Mouse (Mus musculus) heart, adult 2 months (tissue): ENCODE data around the gene Smg6. TPM values are rescaled to one million over a fixed set of nuclear protein-coding genes. Genes with fewer than 3 reads are reported as not detected.

Experiments used
- DNase-seq, 2 experiments: peaks; one replicate each; pipeline ENCODE4 v3.0.0; 2021
- H3K27ac ChIP-seq: fragments of 200-600 bp; 2 replicates; pipeline ENCODE4 v1.8.1; 2022
- H3K27me3 ChIP-seq: fragments of 200-500 bp; 2 replicates; pipeline ENCODE4 v1.6.1; 2012; ENCODE audit warnings: mild to moderate bottlenecking, low read length, inconsistent platforms, mixed read lengths; ENCODE audit not compliant: control insufficient read depth, insufficient read depth
- H3K36me3 ChIP-seq: fragments of 200-500 bp; 2 replicates; pipeline ENCODE4 v1.6.1; 2012; ENCODE audit warnings: low read length, inconsistent platforms; ENCODE audit not compliant: control insufficient read depth, insufficient read depth
- H3K4me1 ChIP-seq: fragments of 200-500 bp; 2 replicates; pipeline ENCODE4 v1.6.1; 2011; ENCODE audit warnings: low read length; ENCODE audit not compliant: control insufficient read depth, insufficient read depth
- H3K4me3 ChIP-seq: fragments of 200-600 bp; 2 replicates; pipeline ENCODE4 v1.8.1; 2022
- H3K79me2 ChIP-seq: fragments of 200-500 bp; replicated peaks from 2 replicates; pipeline ENCODE4 v1.6.1; 2012; ENCODE audit warnings: mild to moderate bottlenecking, inconsistent platforms, low read length, moderate library complexity, mixed read lengths; ENCODE audit not compliant: control insufficient read depth, insufficient read depth
- H3K9ac ChIP-seq: fragments of 200-500 bp; 2 replicates; pipeline ENCODE4 v1.6.1; 2012; ENCODE audit warnings: low read depth, mild to moderate bottlenecking, control low read depth, inconsistent platforms, low read length, mixed read lengths
- CTCF ChIP-seq: fragments of 200-600 bp; IDR thresholded peaks from 2 replicates; pipeline ENCODE4 v1.8.1; 2022; ENCODE audit warnings: antibody characterized with exemption, mild to moderate bottlenecking, moderate library complexity
- EP300 ChIP-seq: fragments of 200-500 bp; IDR thresholded peaks from 2 replicates; pipeline ENCODE4 v1.6.1; 2011; ENCODE audit warnings: low read depth, low read length, control low read depth; ENCODE audit not compliant: insufficient read depth
- POLR2A ChIP-seq: fragments of 200-500 bp; IDR thresholded peaks from 2 replicates; pipeline ENCODE4 v1.6.1; 2011; ENCODE audit warnings: mild to moderate bottlenecking, low read depth, low read length, control low read depth; ENCODE audit not compliant: insufficient read depth
- WGBS: fragments of 180-500 bp; shearing (Covaris S2); methylation state at CpG from one replicate; pipeline ENCODE4 v1.1.7; 2018; 5-methylcytosine and 5-hydroxymethylcytosine counted together
- intact Hi-C: fragments of 180-260 bp; cut with DNase I; formaldehyde crosslinking; loops from one replicate; pipeline ENCODE4 v1.15.1; 2025
- polyA plus RNA-seq: library from polyadenylated mRNA; depleted of rRNA; stranded (reverse); fragments of >200 nt; gene quantifications from 2 replicates; pipeline ENCODE4 v1.2.3, GENCODE M21; 2012
- total RNA-seq, 2 experiments: library from RNA; stranded (reverse); gene quantifications; 2 replicates each; pipeline ENCODE4 v1.2.3; 2021

Gene Smg6
- total and polyA plus RNA-seq, 3 experiments, result 17.8 to 19.5 (median 18.1) TPM

DNA sequence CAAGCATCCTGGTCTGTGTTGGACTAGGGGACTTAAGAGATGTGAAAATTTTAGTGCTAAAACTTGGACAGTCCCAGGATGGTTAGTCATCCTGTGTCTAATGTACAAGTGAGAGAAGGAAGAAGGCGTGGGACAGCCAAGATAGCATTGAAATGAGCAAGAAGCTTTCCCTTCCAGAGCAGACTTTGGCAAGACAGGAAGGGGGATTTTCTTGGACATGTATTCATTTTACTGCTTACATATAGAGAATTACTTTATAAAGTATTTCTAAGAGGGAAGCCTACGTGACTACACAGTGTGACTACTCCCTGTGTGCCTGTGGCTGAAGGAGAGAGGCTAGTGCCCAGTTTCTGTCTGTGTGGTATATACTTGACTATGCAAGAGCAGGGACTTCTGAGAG lies 127.4 kb downstream of the Smg6 start:
- Histone ChIP-seq H3K27ac (peak overlapping the region; percentile 75), H3K36me3 (peaks cover 44% of the 10 kb centered on the region), H3K4me3 (no peak overlapping the region), H3K27me3 (no peaks in the 10 kb centered on the region), H3K79me2 (no peaks in the 10 kb centered on the region), H3K9ac (no peak overlapping the region), H3K4me1 (peaks cover 28% of the 10 kb centered on the region)
- peak in 1 of 2 experiments; percentile 29 for DNase-seq
- intact Hi-C loops, result loop anchor here (2.0 kb wide), 1 partner anchor 112 kb away; no protein-coding TSS in a partner anchor
- TF ChIP-seq EP300, result no peak
- TF ChIP-seq POLR2A, result no peak
- TF ChIP-seq CTCF, result no peak
- 36% methylated on average over 2 of the region's 2 CpGs for WGBS

DNA sequence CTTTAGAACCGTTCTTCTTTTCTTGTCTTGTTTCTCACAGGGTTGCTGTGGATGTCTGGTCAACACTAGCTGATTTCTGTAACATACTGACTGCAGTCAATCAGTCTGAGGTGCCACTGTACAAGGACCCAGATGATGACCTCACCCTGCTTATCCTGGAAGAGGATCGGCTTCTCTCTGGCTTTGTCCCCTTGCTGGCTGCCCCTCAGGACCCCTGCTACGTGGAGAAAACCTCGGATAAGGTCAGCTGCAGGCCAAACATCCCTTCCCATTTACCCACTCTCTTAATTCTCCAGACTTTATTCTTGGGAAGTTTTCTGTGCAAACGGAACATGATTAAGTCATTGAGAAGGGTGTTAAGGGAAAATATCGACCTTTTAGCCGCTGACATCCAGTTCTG lies 128.1 kb downstream of the Smg6 start:
- peak; percentile 41 to 46 for DNase-seq
- 17% methylated on average over 7 of the region's 7 CpGs for WGBS
- no peak overlapping the region for H3K4me3 ChIP-seq
- peak overlapping the region; percentile 75 for H3K27ac ChIP-seq
- intact Hi-C loops, result loop anchor here (2.0 kb wide), 1 partner anchor 111 kb away; no protein-coding TSS in a partner anchor
- H3K79me2 ChIP-seq, result no peaks in the 10 kb centered on the region
- H3K4me1 ChIP-seq, result peaks cover 27% of the 10 kb centered on the region
- peak overlapping the region; percentile 59 for H3K9ac ChIP-seq
- H3K27me3 ChIP-seq, result no peaks in the 10 kb centered on the region
- no peak for TF ChIP-seq CTCF
- TF ChIP-seq POLR2A, result no peak
- no peak for TF ChIP-seq EP300
- H3K36me3 ChIP-seq, result peaks cover 37% of the 10 kb centered on the region

DNA sequence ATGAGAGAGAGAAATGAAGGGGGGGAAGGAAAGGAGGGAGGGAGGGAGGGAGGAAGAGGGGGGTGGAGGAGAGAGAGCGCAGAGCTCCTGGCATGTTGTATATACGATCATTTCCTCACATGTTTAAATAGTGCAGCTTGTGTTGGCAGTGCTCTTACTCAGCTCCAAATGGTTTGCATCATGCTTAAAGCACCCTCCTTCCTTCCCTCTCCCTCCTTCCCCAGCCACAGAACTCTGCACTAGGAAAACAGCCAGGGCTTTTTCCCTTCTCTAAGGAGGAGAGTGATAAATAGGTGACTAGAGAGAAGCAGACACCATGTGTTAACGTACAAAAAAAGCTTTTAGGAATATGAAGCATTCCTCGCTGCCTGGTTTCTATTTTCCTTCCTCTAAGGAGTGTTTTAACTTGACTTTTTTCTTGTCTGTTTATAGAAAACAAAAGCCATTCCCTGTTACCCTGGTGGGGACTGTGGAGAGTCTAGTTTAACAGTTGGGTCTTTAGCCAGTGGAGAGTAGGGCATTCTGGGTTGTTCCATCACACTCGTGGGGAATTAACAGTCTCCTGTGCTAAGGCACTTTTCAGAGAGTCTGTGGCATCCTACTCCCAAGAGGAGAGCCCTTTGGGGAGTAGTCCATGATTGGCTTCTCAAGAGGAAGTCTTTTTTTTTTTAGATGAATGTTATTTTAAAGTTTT lies 128.7 kb downstream of the Smg6 start:
- no peaks in the 10 kb centered on the region for H3K27me3 ChIP-seq
- H3K36me3 ChIP-seq, result peaks cover 36% of the 10 kb centered on the region
- H3K4me3 ChIP-seq, result no peak overlapping the region
- intact Hi-C loops, result no loop called here
- peak overlapping the region; percentile 31; the same call in 1 of the 2 replicates for H3K9ac ChIP-seq
- H3K4me1 ChIP-seq, result peaks cover 27% of the 10 kb centered on the region
- peak; percentile 19; the same call in 1 of the 2 replicates for TF ChIP-seq EP300
- no peak for TF ChIP-seq CTCF
- H3K79me2 ChIP-seq, result no peaks in the 10 kb centered on the region
- peak; percentile 30 to 50 for DNase-seq
- H3K27ac ChIP-seq, result peak overlapping the region; percentile 75
- 16% methylated on average over 5 of the region's 5 CpGs for WGBS

DNA sequence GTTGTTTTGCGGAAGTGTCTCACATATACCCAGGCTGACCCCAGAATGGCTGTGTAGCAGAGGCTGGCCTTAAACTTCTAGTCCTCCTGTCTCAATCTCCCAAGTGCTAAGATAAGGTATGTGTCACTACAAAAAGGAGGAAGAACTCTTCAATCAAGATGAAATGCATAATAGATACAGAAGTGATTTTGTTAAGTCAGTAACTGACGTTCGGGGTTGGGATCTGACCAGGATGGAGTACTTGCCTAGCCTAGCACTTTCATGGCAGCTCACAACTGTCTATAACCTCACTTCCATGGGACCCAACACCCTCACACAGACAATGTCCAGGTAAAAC lies 129.2 kb downstream of the Smg6 start:
- Histone ChIP-seq H3K9ac (no peak overlapping the region), H3K4me1 (peaks cover 27% of the 10 kb centered on the region), H3K79me2 (no peaks in the 10 kb centered on the region), H3K27me3 (no peaks in the 10 kb centered on the region), H3K4me3 (no peak overlapping the region), H3K27ac (peak overlapping the region; percentile 75), H3K36me3 (peaks cover 33% of the 10 kb centered on the region)
- intact Hi-C loops, result no loop called here
- no peak for DNase-seq
- no peak for TF ChIP-seq EP300
- TF ChIP-seq CTCF, result no peak
- no peak for TF ChIP-seq POLR2A
- 44% methylated on average over 3 of the region's 3 CpGs for WGBS

DNA sequence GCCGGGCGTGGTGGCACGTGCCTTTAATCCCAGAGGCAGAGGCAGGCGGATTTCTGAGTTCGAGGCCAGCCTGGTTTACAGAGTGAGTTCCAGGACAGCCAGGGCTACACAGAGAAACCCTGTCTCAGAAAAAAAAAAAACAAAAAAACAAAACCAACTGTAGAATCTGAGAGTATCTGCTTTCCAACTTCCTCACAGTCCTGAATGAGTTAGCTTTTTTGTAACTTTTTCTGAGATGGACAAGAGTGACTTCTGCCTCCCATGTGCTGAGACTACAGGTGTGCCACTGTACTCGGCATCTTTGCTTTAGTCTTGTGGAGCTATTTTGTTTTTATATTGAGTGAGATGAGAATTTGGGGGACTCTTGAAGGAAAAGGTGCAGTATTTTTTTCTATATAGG lies 137.0 kb downstream of the Smg6 start:
- WGBS, result 98% methylated on average over 6 of the region's 6 CpGs
- no peak overlapping the region for H3K9ac ChIP-seq
- intact Hi-C loops, result no loop called here
- TF ChIP-seq POLR2A (no peak), EP300 (no peak), CTCF (no peak)
- no peaks in the 10 kb centered on the region for H3K79me2 ChIP-seq
- no peak for DNase-seq
- H3K27me3 ChIP-seq, result no peaks in the 10 kb centered on the region
- H3K27ac ChIP-seq, result no peak overlapping the region
- H3K4me3 ChIP-seq, result no peak overlapping the region
- H3K36me3 ChIP-seq, result no peaks in the 10 kb centered on the region
- H3K4me1 ChIP-seq, result no peaks in the 10 kb centered on the region

DNA sequence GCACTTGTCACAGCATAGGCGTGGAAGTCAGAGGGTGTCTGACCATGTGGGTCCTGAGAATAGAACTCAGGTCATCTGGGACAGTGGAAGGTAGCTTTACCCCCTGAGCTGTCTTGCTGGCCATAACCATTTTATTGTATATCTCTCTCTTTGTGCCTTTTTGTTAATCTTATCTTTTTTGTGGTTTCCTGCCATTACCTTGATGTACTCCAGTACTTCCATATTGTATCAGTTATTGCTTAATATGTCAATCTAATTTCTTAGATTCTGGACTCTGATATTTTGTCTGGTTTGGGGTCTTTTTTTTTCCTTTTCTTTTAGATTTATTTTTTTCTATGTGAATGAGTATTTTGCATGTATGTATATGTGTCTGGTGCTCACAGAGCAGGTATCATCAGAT lies 138.6 kb downstream of the Smg6 start:
- Histone ChIP-seq H3K9ac (no peak overlapping the region), H3K27me3 (no peaks in the 10 kb centered on the region), H3K4me3 (no peak overlapping the region), H3K79me2 (no peaks in the 10 kb centered on the region), H3K27ac (no peak overlapping the region), H3K4me1 (no peaks in the 10 kb centered on the region), H3K36me3 (no peaks in the 10 kb centered on the region)
- intact Hi-C loops, result no loop called here
- no peak for TF ChIP-seq EP300
- no peak for TF ChIP-seq POLR2A
- no peak for TF ChIP-seq CTCF
- no peak for DNase-seq
- WGBS, result 94% methylated on average over 1 of the region's 1 CpGs
